Mouse (Mus musculus) thymus, adult 2 months (tissue): Measurements from ENCODE around the gene Ttll3.

Source experiments
- CTCF ChIP-seq: fragments of 200-500 bp; IDR thresholded peaks from 2 replicates; pipeline ENCODE4 v1.5.1; 2012; ENCODE audit warnings: mild to moderate bottlenecking, control low read depth, low read length, moderate library complexity, borderline replicate concordance; ENCODE audit not compliant: control insufficient read depth, poor library complexity, insufficient read depth; ENCODE audit errors: extremely low read depth
- POLR2A ChIP-seq: fragments of 200-500 bp; IDR thresholded peaks from 2 replicates; pipeline ENCODE4 v1.6.1; 2012; ENCODE audit warnings: mild to moderate bottlenecking, low read length, control low read depth, moderate library complexity; ENCODE audit not compliant: control insufficient read depth, poor library complexity, insufficient read depth; ENCODE audit errors: extremely low read depth

DNA sequence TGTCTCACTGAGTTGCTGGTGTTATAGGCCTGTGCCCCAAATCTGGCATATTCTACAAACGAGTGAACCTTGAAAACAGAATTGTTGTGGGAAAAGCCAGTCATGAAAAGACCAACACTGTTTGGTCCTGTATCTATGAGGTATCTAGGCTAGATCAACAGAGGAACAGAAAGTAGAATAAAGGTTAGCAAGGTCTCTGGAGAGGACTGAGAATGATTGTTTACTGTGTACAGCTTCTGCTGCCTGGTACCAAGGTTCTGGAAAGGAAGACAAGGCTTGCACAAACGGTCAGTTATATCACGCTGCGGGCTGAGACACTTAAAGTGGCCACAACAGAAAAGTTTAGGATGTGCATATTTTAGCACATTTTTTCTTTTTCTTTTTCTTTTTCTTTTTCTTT, 37.6 kb downstream of the Ttll3 start:
- TF ChIP-seq POLR2A (no peak), CTCF (no peak)
